Mouse (Mus musculus): ENCODE measurements around the gene Gm11444.

- no peak for TF ChIP-seq EP300 (IDR thresholded peaks at IDR 0.05; ENCODE audit: low read depth)
- no peak for TF ChIP-seq CTCF (IDR thresholded peaks at IDR 0.05; ENCODE audit: low read depth)
Observed at GRCm38 (mm10) chr11:85845921-85846320, 4.2 kb downstream of the Gm11444 start.

Data from liver, postnatal 0 days (tissue).